In the genomic region with DNA sequence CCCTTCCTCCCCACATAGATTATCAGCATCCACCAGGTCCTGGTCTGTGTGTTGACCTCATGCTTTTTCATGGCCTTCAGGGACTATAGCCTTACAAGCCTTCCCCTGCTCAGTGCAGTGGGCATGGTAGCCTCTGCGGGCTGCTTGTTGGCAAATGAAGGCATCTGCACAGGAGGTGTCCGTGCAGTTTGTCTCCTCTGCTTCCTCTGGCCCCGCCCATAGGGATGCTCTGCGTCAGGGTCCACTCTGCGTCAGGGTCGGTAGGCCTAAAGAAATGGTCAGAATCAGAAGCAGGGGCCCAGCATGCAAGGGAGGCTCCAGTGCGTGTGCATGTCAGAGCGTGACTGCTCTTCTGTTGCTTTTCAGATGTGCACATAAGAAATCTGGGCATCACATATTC, we compare ENCODE assay signal across 30 mouse cellular contexts.
"Had no signal": no experiment of that assay in that cellular context is flagged by ENCODE, and none has a peak within 500 bp of the region (broad histone marks: within the 10 kb centered on the region; RNA-seq: fewer than 3 reads in every experiment).

No protein-coding gene starts in this region.

- H3K4me3 ChIP-seq: limb, embryonic 10.5 days; limb, embryonic 12.5 days; limb, embryonic 13.5 days; limb, embryonic 15.5 days; liver, embryonic 12.5 days; liver, embryonic 13.5 days; liver, embryonic 15.5 days; lung, embryonic 15.5 days; megakaryocyte, embryonic 14.5 days; midbrain, embryonic 12.5 days; midbrain, embryonic 15.5 days; myocyte; neural tube, embryonic 12.5 days had no signal

- H3K36me3 ChIP-seq: limb, embryonic 10.5 days; limb, embryonic 12.5 days; limb, embryonic 13.5 days; limb, embryonic 15.5 days; liver, embryonic 12.5 days; liver, embryonic 13.5 days; liver, embryonic 15.5 days; lung, embryonic 15.5 days; midbrain, embryonic 12.5 days; midbrain, embryonic 15.5 days; neural tube, embryonic 12.5 days had no signal

- H3K4me2 ChIP-seq: limb, embryonic 12.5 days; limb, embryonic 13.5 days; limb, embryonic 15.5 days; liver, embryonic 11.5 days; liver, embryonic 12.5 days; liver, embryonic 13.5 days; liver, embryonic 15.5 days; lung, embryonic 14.5 days; lung, embryonic 15.5 days; midbrain, embryonic 11.5 days; midbrain, embryonic 12.5 days; midbrain, embryonic 15.5 days; neural tube, embryonic 12.5 days had no signal

- H3K4me1 ChIP-seq: limb, embryonic 10.5 days; limb, embryonic 12.5 days; limb, embryonic 13.5 days; limb, embryonic 15.5 days; liver, embryonic 12.5 days; liver, embryonic 13.5 days; liver, embryonic 15.5 days; neural tube, embryonic 12.5 days had no signal

- DNase-seq: left cerebral cortex, postnatal 4 days; liver; liver, embryonic 13.5 days; liver, postnatal 0 days; lung, adult 18-20 months; lung, adult 2 months; lung, embryonic 14.5 days; lung, postnatal 10 days; lung, postnatal 14 days; lung, postnatal 36 days; lung, postnatal 4 days; midbrain, embryonic 14.5 days had no signal

- H3K27ac ChIP-seq: limb, embryonic 10.5 days; limb, embryonic 12.5 days; limb, embryonic 13.5 days; limb, embryonic 15.5 days; liver, embryonic 12.5 days; liver, embryonic 13.5 days; liver, embryonic 14.5 days; liver, embryonic 15.5 days; lung, embryonic 15.5 days; macrophage; midbrain, embryonic 12.5 days; midbrain, embryonic 15.5 days; neural tube, embryonic 12.5 days had no signal

- H3K9me3 ChIP-seq: limb, embryonic 10.5 days; limb, embryonic 12.5 days; limb, embryonic 13.5 days; limb, embryonic 15.5 days; liver, embryonic 12.5 days; liver, embryonic 13.5 days; liver, embryonic 15.5 days; lung, embryonic 15.5 days; midbrain, embryonic 12.5 days; midbrain, embryonic 15.5 days; neural tube, embryonic 12.5 days had no signal

- H3K9ac ChIP-seq: limb, embryonic 12.5 days; limb, embryonic 13.5 days; limb, embryonic 15.5 days; liver, embryonic 12.5 days; liver, embryonic 13.5 days; liver, embryonic 14.5 days; liver, embryonic 15.5 days; liver, postnatal 0 days; lung, embryonic 14.5 days; lung, embryonic 15.5 days; midbrain, embryonic 12.5 days; midbrain, embryonic 15.5 days; neural tube, embryonic 12.5 days had no signal

- H3K27me3 ChIP-seq: limb, embryonic 12.5 days; limb, embryonic 13.5 days; limb, embryonic 15.5 days; liver, embryonic 12.5 days; liver, embryonic 13.5 days; liver, embryonic 15.5 days; lung, embryonic 15.5 days; megakaryocyte, embryonic 14.5 days; midbrain, embryonic 15.5 days; neural tube, embryonic 12.5 days had no signal

- ATAC-seq: liver, embryonic 12.5 days; liver, postnatal 0 days; lung, postnatal 0 days; midbrain, embryonic 15.5 days; midbrain, embryonic 16.5 days had no signal
